Mouse (Mus musculus): ENCODE measurements around the gene Brpf1. TPM values are rescaled to one million over a fixed set of nuclear protein-coding genes. Genes with fewer than 3 reads are reported as not detected.
A peak's percentile ranks its signal among the peaks of the same experiment; 100 is the strongest.

Brpf1 gene
- polyA plus RNA-seq, 1 experiment from 2014 or later: 21.4 TPM

GRCm38 (mm10) chr6:113342297-113342696 lies 35.4 kb downstream of the Brpf1 start:
- H3K9ac ChIP-seq (replicated peaks): no peak overlapping the region
- 34% methylated on average over 4 of the region's 7 CpGs for WGBS

GRCm38 (mm10) chr6:113343177-113344092 lies 36.5 kb downstream of the Brpf1 start, which contains the start of gene Camk1:
Gene Camk1 (minus strand): TSS chr6:113343984.
- H3K27ac ChIP-seq: peak within 1 kb of the TSS; percentile 56

More at GRCm38 (mm10) chr6:113342297-113342696, 35.4 kb downstream of the Brpf1 start:
- Histone ChIP-seq H3K27me3 (no peaks in the 10 kb centered on the region), H3K27ac (no peak overlapping the region), H3K9me3 (no peaks in the 10 kb centered on the region), H3K36me3 (peaks cover 28% of the 10 kb centered on the region), H3K4me3 (replicated peaks) (peak overlapping the region; percentile 63), H3K4me1 (replicated peaks) (peaks cover 28% of the 10 kb centered on the region), H3K4me2 (replicated peaks) (peak overlapping the region; percentile 86)
- no peak for ATAC-seq

GRCm38 (mm10) chr6:113344321-113344720 lies 37.4 kb downstream of the Brpf1 start:
- Histone ChIP-seq H3K4me3 (replicated peaks) (peak overlapping the region; percentile 63; the same call in 1 of the 2 replicates), H3K27ac (no peak overlapping the region), H3K9ac (replicated peaks) (peak overlapping the region; percentile 91; the same call in 1 of the 2 replicates), H3K4me2 (replicated peaks) (peak overlapping the region; percentile 86), H3K4me1 (replicated peaks) (peaks cover 28% of the 10 kb centered on the region), H3K9me3 (no peaks in the 10 kb centered on the region), H3K36me3 (peaks cover 9% of the 10 kb centered on the region), H3K27me3 (no peaks in the 10 kb centered on the region)
- peak; percentile 16; the same call in 1 of the 2 replicates for ATAC-seq
- WGBS: 54% methylated on average over 2 of the region's 2 CpGs

More at GRCm38 (mm10) chr6:113343177-113344092, 36.5 kb downstream of the Brpf1 start, which contains the start of gene Camk1:
- Histone ChIP-seq H3K27me3 (no peaks in the 10 kb centered on the region), H3K9me3 (no peaks in the 10 kb centered on the region), H3K36me3 (peaks cover 17% of the 10 kb centered on the region), H3K4me2 (replicated peaks) (peak within 1 kb of the TSS; percentile 86), H3K9ac (replicated peaks) (peak within 1 kb of the TSS; percentile 91), H3K4me1 (replicated peaks) (peaks cover 28% of the 10 kb centered on the region), H3K4me3 (replicated peaks) (peak within 1 kb of the TSS; percentile 63)
- peak; percentile 85 for ATAC-seq
- 15% methylated on average over 31 of the region's 32 CpGs for WGBS

- peaks cover 23% of the 10 kb centered on the region for H3K4me1 ChIP-seq (replicated peaks)
Measured at GRCm38 (mm10) chr6:113346897-113347296, 40.0 kb downstream of the Brpf1 start.

GRCm38 (mm10) chr6:113350538-113350937 lies 43.6 kb downstream of the Brpf1 start:
- Histone ChIP-seq H3K4me3 (replicated peaks) (no peak overlapping the region), H3K9ac (replicated peaks) (no peak overlapping the region), H3K9me3 (no peaks in the 10 kb centered on the region), H3K27me3 (no peaks in the 10 kb centered on the region), H3K36me3 (no peaks in the 10 kb centered on the region), H3K27ac (no peak overlapping the region), H3K4me1 (replicated peaks) (no peaks in the 10 kb centered on the region), H3K4me2 (replicated peaks) (no peak overlapping the region)
- no peak for ATAC-seq

More at GRCm38 (mm10) chr6:113346897-113347296, 40.0 kb downstream of the Brpf1 start:
- H3K4me3 ChIP-seq (replicated peaks): no peak overlapping the region
- H3K27me3 ChIP-seq: no peaks in the 10 kb centered on the region
- WGBS: 82% methylated on average over 4 of the region's 4 CpGs
- ATAC-seq: no peak
- H3K9ac ChIP-seq (replicated peaks): no peak overlapping the region
- no peaks in the 10 kb centered on the region for H3K36me3 ChIP-seq
- H3K4me2 ChIP-seq (replicated peaks): no peak overlapping the region
- no peaks in the 10 kb centered on the region for H3K9me3 ChIP-seq
- no peak overlapping the region for H3K27ac ChIP-seq

- whole genome bisulfite sequencing: 94% methylated on average over 1 of the region's 1 CpGs
- Histone ChIP-seq H3K4me2 (replicated peaks) (no peak overlapping the region), H3K9ac (replicated peaks) (no peak overlapping the region), H3K4me1 (replicated peaks) (no peaks in the 10 kb centered on the region), H3K36me3 (no peaks in the 10 kb centered on the region), H3K9me3 (no peaks in the 10 kb centered on the region), H3K27ac (no peak overlapping the region), H3K27me3 (no peaks in the 10 kb centered on the region), H3K4me3 (replicated peaks) (no peak overlapping the region)
- no peak for ATAC-seq
Measured at GRCm38 (mm10) chr6:113351161-113351560, 44.2 kb downstream of the Brpf1 start.

- H3K4me3 ChIP-seq (replicated peaks): no peak overlapping the region
- H3K4me1 ChIP-seq (replicated peaks): no peaks in the 10 kb centered on the region
- no peak overlapping the region for H3K9ac ChIP-seq (replicated peaks)
- 70% methylated on average over 10 of the region's 10 CpGs for WGBS
- no peak overlapping the region for H3K4me2 ChIP-seq (replicated peaks)
- no peaks in the 10 kb centered on the region for H3K9me3 ChIP-seq
- no peak overlapping the region for H3K27ac ChIP-seq
- H3K36me3 ChIP-seq: no peaks in the 10 kb centered on the region
- H3K27me3 ChIP-seq: no peaks in the 10 kb centered on the region
- no peak for ATAC-seq
Measured at GRCm38 (mm10) chr6:113351653-113352052, 44.7 kb downstream of the Brpf1 start.

- WGBS: 81% methylated on average over 3 of the region's 3 CpGs
- Histone ChIP-seq H3K9ac (replicated peaks) (no peak overlapping the region), H3K27me3 (no peaks in the 10 kb centered on the region), H3K4me2 (replicated peaks) (no peak overlapping the region), H3K9me3 (no peaks in the 10 kb centered on the region), H3K4me3 (replicated peaks) (no peak overlapping the region), H3K36me3 (no peaks in the 10 kb centered on the region), H3K4me1 (replicated peaks) (no peaks in the 10 kb centered on the region), H3K27ac (no peak overlapping the region)
- no peak for ATAC-seq
Measured at GRCm38 (mm10) chr6:113352820-113353219, 45.9 kb downstream of the Brpf1 start.

- WGBS: 78% methylated on average over 3 of the region's 3 CpGs
- no peak for ATAC-seq
- H3K4me1 ChIP-seq (replicated peaks): no peaks in the 10 kb centered on the region
- no peaks in the 10 kb centered on the region for H3K27me3 ChIP-seq
- no peak overlapping the region for H3K4me2 ChIP-seq (replicated peaks)
- H3K27ac ChIP-seq: no peak overlapping the region
- no peaks in the 10 kb centered on the region for H3K36me3 ChIP-seq
- no peak overlapping the region for H3K4me3 ChIP-seq (replicated peaks)
- H3K9ac ChIP-seq (replicated peaks): no peak overlapping the region
- H3K9me3 ChIP-seq: no peaks in the 10 kb centered on the region
Measured at GRCm38 (mm10) chr6:113353696-113354095, 46.8 kb downstream of the Brpf1 start.

GRCm38 (mm10) chr6:113361476-113361875 lies 54.5 kb downstream of the Brpf1 start:
- no peaks in the 10 kb centered on the region for H3K9me3 ChIP-seq
- H3K27me3 ChIP-seq: no peaks in the 10 kb centered on the region
- H3K4me2 ChIP-seq (replicated peaks): no peak overlapping the region
- peaks cover 5% of the 10 kb centered on the region for H3K36me3 ChIP-seq
- H3K27ac ChIP-seq: no peak overlapping the region
- H3K4me3 ChIP-seq (replicated peaks): no peak overlapping the region
- no peak overlapping the region for H3K9ac ChIP-seq (replicated peaks)
- H3K4me1 ChIP-seq (replicated peaks): no peaks in the 10 kb centered on the region
- ATAC-seq: no peak
- 78% methylated on average over 4 of the region's 4 CpGs for WGBS

- H3K27ac ChIP-seq: no peak overlapping the region
- no peak for ATAC-seq
- H3K9ac ChIP-seq (replicated peaks): no peak overlapping the region
- H3K36me3 ChIP-seq: peaks cover 12% of the 10 kb centered on the region
- H3K4me2 ChIP-seq (replicated peaks): no peak overlapping the region
- no peaks in the 10 kb centered on the region for H3K9me3 ChIP-seq
- no peaks in the 10 kb centered on the region for H3K4me1 ChIP-seq (replicated peaks)
- no peak overlapping the region for H3K4me3 ChIP-seq (replicated peaks)
- 100% methylated on average over 1 of the region's 1 CpGs for WGBS
- H3K27me3 ChIP-seq: no peaks in the 10 kb centered on the region
Measured at GRCm38 (mm10) chr6:113362241-113362640, 55.3 kb downstream of the Brpf1 start.

- Histone ChIP-seq H3K27me3 (no peaks in the 10 kb centered on the region), H3K4me1 (replicated peaks) (no peaks in the 10 kb centered on the region), H3K27ac (no peak overlapping the region), H3K4me2 (replicated peaks) (no peak overlapping the region), H3K36me3 (peaks cover 31% of the 10 kb centered on the region), H3K9me3 (no peaks in the 10 kb centered on the region), H3K4me3 (replicated peaks) (no peak overlapping the region), H3K9ac (replicated peaks) (no peak overlapping the region)
- ATAC-seq: no peak
- WGBS: 71% methylated on average over 8 of the region's 8 CpGs
Measured at GRCm38 (mm10) chr6:113364518-113365135, 57.7 kb downstream of the Brpf1 start.
